Mouse (Mus musculus) CH12.LX (cell line): Measurements from ENCODE around the gene Zc3h6. TPM values are rescaled to one million over a fixed set of nuclear protein-coding genes. Genes with fewer than 3 reads are reported as not detected.
A peak's percentile ranks its signal among the peaks of the same experiment; 100 is the strongest.

ENCODE experiments used
- DNase-seq: peaks from one replicate; pipeline ENCODE4 v3.0.0-alpha.2; 2013; ENCODE audit errors: extremely low read depth
- H3K27ac ChIP-seq: 2 replicates; pipeline ENCODE4 v1.5.1; 2012; ENCODE audit warnings: low read depth, mild to moderate bottlenecking, control low read depth, moderate library complexity; ENCODE audit not compliant: insufficient read depth
- H3K27me3 ChIP-seq: replicated peaks from 2 replicates; pipeline ENCODE3; 2012; ENCODE audit warnings: inconsistent platforms
- H3K36me3 ChIP-seq, 2 experiments: replicated peaks in 1 of 2; 2 replicates each; pipeline versions ENCODE3 to v1.6.1; 2012; ENCODE audit warnings: inconsistent platforms in 1 of 2, low read length in 1 of 2, mild to moderate bottlenecking in 1 of 2, mixed read lengths in 1 of 2, moderate library complexity in 1 of 2; ENCODE audit not compliant: control insufficient read depth in 1 of 2, insufficient read depth in 1 of 2
- H3K4me1 ChIP-seq, 2 experiments: 2 replicates each; pipeline ENCODE4 v1.6.1; 2012; ENCODE audit warnings: inconsistent platforms in 1 of 2, moderate library complexity in 1 of 2; ENCODE audit not compliant: insufficient read depth in 2 of 2, control insufficient read depth in 1 of 2
- H3K4me2 ChIP-seq: 2 replicates; pipeline ENCODE4 v1.6.1; 2012; ENCODE audit warnings: low read depth, mild to moderate bottlenecking, control low read depth; ENCODE audit not compliant: poor library complexity, insufficient read depth, severe bottlenecking
- H3K4me3 ChIP-seq, 3 experiments: fragments of 150-350 bp in 1 of 3; sonication (generic) in 1 of 3; replicated peaks in 1 of 3; 2 replicates each; pipeline versions ENCODE3 to v1.5.1; 2011 to 2012; ENCODE audit warnings: low read depth in 2 of 3, low read length in 2 of 3, mild to moderate bottlenecking in 2 of 3, moderate library complexity in 2 of 3, control low read depth in 1 of 3, improper control_type of control experiment in 1 of 3, inconsistent platforms in 1 of 3, mixed read lengths in 1 of 3; ENCODE audit not compliant: poor library complexity in 1 of 3
- H3K79me2 ChIP-seq: replicated peaks from 2 replicates; pipeline ENCODE4 v1.6.1; 2012; ENCODE audit warnings: mild to moderate bottlenecking, moderate library complexity; ENCODE audit not compliant: control insufficient read depth, poor library complexity, insufficient read depth, severe bottlenecking; ENCODE audit errors: extremely low read depth
- H3K9ac ChIP-seq: 2 replicates; pipeline ENCODE4 v1.6.1; 2012; ENCODE audit warnings: low read depth, mild to moderate bottlenecking, control low read depth, moderate library complexity; ENCODE audit not compliant: insufficient read depth
- H3K9me3 ChIP-seq: replicated peaks from 2 replicates; pipeline ENCODE3; 2012; ENCODE audit warnings: low read length, inconsistent platforms, mixed read lengths
- CHD2 ChIP-seq: IDR thresholded peaks from 2 replicates; pipeline ENCODE4 v1.6.1; 2011; ENCODE audit warnings: low read length, improper control_type of control experiment
- E2F4 ChIP-seq: IDR thresholded peaks from 2 replicates; pipeline ENCODE4 v1.6.1; 2011; ENCODE audit warnings: low read depth, low read length, improper control_type of control experiment; ENCODE audit not compliant: insufficient replicate concordance
- ELF1 ChIP-seq: IDR thresholded peaks from 2 replicates; pipeline ENCODE4 v1.6.1; 2014; ENCODE audit warnings: low read depth, mild to moderate bottlenecking, inconsistent platforms, low read length, improper control_type of control experiment
- GABPA ChIP-seq: IDR thresholded peaks from 2 replicates; pipeline ENCODE4 v1.6.1; 2012; ENCODE audit warnings: low read depth, low read length, improper control_type of control experiment, inconsistent platforms; ENCODE audit not compliant: insufficient replicate concordance
- HCFC1 ChIP-seq: IDR thresholded peaks from 2 replicates; pipeline ENCODE4 v1.6.1; 2012; ENCODE audit warnings: low read depth, mild to moderate bottlenecking, inconsistent platforms, low read length, improper control_type of control experiment
- JUND ChIP-seq: conservative IDR thresholded peaks from 2 replicates; pipeline ENCODE4 v1.6.1; 2011; ENCODE audit warnings: low read depth, low read length, improper control_type of control experiment
- KAT2A ChIP-seq: IDR thresholded peaks from 2 replicates; pipeline ENCODE4 v1.6.1; 2012; ENCODE audit warnings: low read length, improper control_type of control experiment, inconsistent platforms; ENCODE audit not compliant: insufficient replicate concordance
- MAFK ChIP-seq: IDR thresholded peaks from 2 replicates; pipeline ENCODE4 v1.6.1; 2011; ENCODE audit warnings: low read length, improper control_type of control experiment; ENCODE audit not compliant: insufficient replicate concordance
- MAX ChIP-seq: IDR thresholded peaks from 2 replicates; pipeline ENCODE4 v1.6.1; 2011; ENCODE audit warnings: low read length, improper control_type of control experiment
- MAZ ChIP-seq: IDR thresholded peaks from 2 replicates; pipeline ENCODE4 v1.6.1; 2012; ENCODE audit warnings: low read depth, mild to moderate bottlenecking, inconsistent platforms, low read length, improper control_type of control experiment, moderate library complexity
- MXI1 ChIP-seq: IDR thresholded peaks from 2 replicates; pipeline ENCODE4 v1.6.1; 2011; ENCODE audit warnings: mild to moderate bottlenecking, low read depth, low read length, improper control_type of control experiment
- MYC ChIP-seq: IDR thresholded peaks from 2 replicates; pipeline ENCODE4 v1.6.1; 2011; ENCODE audit warnings: low read depth, mild to moderate bottlenecking, improper control_type of control experiment, low read length
- NELFE ChIP-seq: IDR thresholded peaks from 2 replicates; pipeline ENCODE4 v1.6.1; 2011; ENCODE audit warnings: low read depth, low read length, improper control_type of control experiment
- PAX5 ChIP-seq: IDR thresholded peaks from 2 replicates; pipeline ENCODE4 v1.6.1; 2012; ENCODE audit warnings: low read length, inconsistent platforms, mixed read lengths
- POLR2A ChIP-seq: IDR thresholded peaks from 2 replicates; pipeline ENCODE4 v1.6.1; 2011; ENCODE audit warnings: low read depth, mild to moderate bottlenecking, improper control_type of control experiment, low read length
- POLR2AphosphoS2 ChIP-seq: IDR thresholded peaks from 2 replicates; pipeline ENCODE4 v1.6.1; 2011; ENCODE audit warnings: low read depth, low read length, improper control_type of control experiment
- RCOR1 ChIP-seq: conservative IDR thresholded peaks from 2 replicates; pipeline ENCODE4 v1.6.1; 2012; ENCODE audit warnings: low read depth, mild to moderate bottlenecking, inconsistent platforms, low read length, improper control_type of control experiment
- SIN3A ChIP-seq: IDR thresholded peaks from 2 replicates; pipeline ENCODE4 v1.6.1; 2012; ENCODE audit warnings: low read length, improper control_type of control experiment, inconsistent platforms
- SMC3 ChIP-seq: IDR thresholded peaks from 2 replicates; pipeline ENCODE4 v1.6.1; 2011; ENCODE audit warnings: low read depth, low read length, improper control_type of control experiment
- TCF12 ChIP-seq: IDR thresholded peaks from 2 replicates; pipeline ENCODE4 v1.6.1; 2014; ENCODE audit warnings: low read depth, mild to moderate bottlenecking, inconsistent platforms, low read length, improper control_type of control experiment
- UBTF ChIP-seq: IDR thresholded peaks from 2 replicates; pipeline ENCODE4 v1.6.1; 2012; ENCODE audit warnings: low read depth, mild to moderate bottlenecking, inconsistent platforms, low read length, improper control_type of control experiment, moderate library complexity
- ZKSCAN1 ChIP-seq: IDR thresholded peaks from 2 replicates; pipeline ENCODE4 v1.6.1; 2012; ENCODE audit warnings: low read depth, inconsistent platforms, low read length, improper control_type of control experiment, borderline replicate concordance
- dilution Hi-C: fragments of 300-500 bp; cut with MboI; formaldehyde crosslinking; loops from 2 replicates; pipeline ENCODE4 v1.14.3; 2020; ENCODE audit warnings: low sequenced_read_pairs; ENCODE audit not compliant: extremely low pct_unique_long_range_greater_than_20kb, extremely low pct_ligation_motif_present
- in situ Hi-C: fragments of 300-500 bp; cut with MboI; formaldehyde crosslinking; loops from 3 replicates; pipeline ENCODE4 v1.14.3; 2019; ENCODE audit warnings: low sequenced_read_pairs, low pct_ligation_motif_present, low pct_unique_long_range_greater_than_20kb, mixed read lengths
- polyA plus RNA-seq: library from polyadenylated mRNA; unstranded; fragments of >175 nt; gene quantifications from 2 replicates; pipeline ENCODE4 v1.2.1, GENCODE M21; 2012; ENCODE audit warnings: low read depth; ENCODE audit not compliant: insufficient read length
- total RNA-seq, 2 experiments: library from RNA; depleted of rRNA; stranded (reverse); fragments of 300-350 nt in 1 of 2; fragments of >200 nt in 1 of 2; gene quantifications; 2 replicates each; pipeline ENCODE4 v1.2.3; 2012 to 2014

The Zc3h6 gene
- total and polyA plus RNA-seq, 3 experiments: 0.59 to 0.72 (median 0.64) TPM

- Histone ChIP-seq H3K9ac (no peak overlapping the region), H3K9me3 (peaks cover under 1% of the 10 kb centered on the region), H3K4me1 (peaks cover 0 to 4% of the 10 kb centered on the region in 2 experiments; a peak in 2 of 4 replicates), H3K27me3 (peaks cover 4% of the 10 kb centered on the region), H3K4me2 (no peak overlapping the region), H3K79me2 (no peaks in the 10 kb centered on the region), H3K4me3 (no peak overlapping the region), H3K36me3 (no peaks in the 10 kb centered on the region), H3K27ac (no peak overlapping the region)
- in situ Hi-C loops (no loop called here), dilution Hi-C loops (no loop called here)
- no peak for TF ChIP-seq SMC3
- TF ChIP-seq POLR2AphosphoS2: no peak
- no peak for TF ChIP-seq MAZ
- TF ChIP-seq MAX: no peak
- TF ChIP-seq MXI1: no peak
- no peak for TF ChIP-seq GABPA
- TF ChIP-seq ZKSCAN1: no peak
- TF ChIP-seq UBTF: no peak
- no peak for TF ChIP-seq E2F4
- TF ChIP-seq MAFK: no peak
- no peak for TF ChIP-seq KAT2A
- TF ChIP-seq JUND: no peak
- TF ChIP-seq PAX5: no peak
- no peak for TF ChIP-seq MYC
- no peak for TF ChIP-seq CHD2
- TF ChIP-seq RCOR1: no peak
- TF ChIP-seq HCFC1: no peak
- no peak for DNase-seq
Observed at GRCm38 (mm10) chr2:129061456-129062059, 94.4 kb downstream of the Zc3h6 start.

- peaks cover 7% of the 10 kb centered on the region for H3K27me3 ChIP-seq
- H3K9ac ChIP-seq: peak within 1 kb of the TSS; percentile 27; the same call in 1 of the 2 replicates
- H3K4me1 ChIP-seq: peaks cover 0 to 7% of the 10 kb centered on the region in 2 experiments; a peak in 2 of 4 replicates
- H3K9me3 ChIP-seq: no peaks in the 10 kb centered on the region
- DNase-seq: peak; percentile 49
- H3K4me2 ChIP-seq: peak within 1 kb of the TSS; percentile 83
- no peak within 1 kb of the TSS for H3K27ac ChIP-seq
- TF ChIP-seq KAT2A (no peak), RCOR1 (no peak), POLR2A (peak; percentile 50; the same call in 1 of the 2 replicates), CHD2 (no peak), PAX5 (no peak), NELFE (peak; percentile 50), ELF1 (no peak), MAZ (no peak), TCF12 (peak; percentile 14; the same call in 1 of the 2 replicates), SIN3A (peak; percentile 50; the same call in 1 of the 2 replicates)
- dilution Hi-C loops: no loop called here
- H3K79me2 ChIP-seq: no peaks in the 10 kb centered on the region
- no peaks in the 10 kb centered on the region for H3K36me3 ChIP-seq
- H3K4me3 ChIP-seq: peak within 1 kb of the TSS; percentile 54 to 86 (median 72)
- in situ Hi-C loops: no loop called here
Observed at GRCm38 (mm10) chr2:129065437-129066282, 98.5 kb downstream of the Zc3h6 start, which contains the start of gene Ttl. Gene Ttl, plus strand, starts transcription at chr2:129065942.
